9 mouse cellular contexts compared by ENCODE assay signal in genomic region chr12:81796541-81796940, GRCm38 (mm10). TPM values are rescaled to one million over a fixed set of nuclear protein-coding genes. Genes with fewer than 3 reads are reported as not detected.
A peak's percentile ranks its signal among the peaks of the same experiment; 100 is the strongest.
DNase-seq lines count a peak whose midpoint lies in the region; ATAC-seq and TF ChIP-seq lines count a peak whose summit lies in the region.
"Had no signal": no experiment of that assay in that cellular context is flagged by ENCODE, and none has a peak within 500 bp of the region (broad histone marks: within the 10 kb centered on the region; RNA-seq: fewer than 3 reads in every experiment).

No protein-coding gene starts in this region.

- no peak for TF ChIP-seq POLR2A in bone marrow macrophage, adult 2 months (IDR thresholded peaks at IDR 0.05; ENCODE audit: borderline replicate concordance, low read depth, low read length)
- TF ChIP-seq POLR2A in testis, adult 2 months (IDR thresholded peaks at IDR 0.05; ENCODE audit: control insufficient read depth, low read depth, low read length): no peak

- no peak overlapping the region for H3K9ac ChIP-seq in heart, embryonic 12.5 days
- no peak overlapping the region for H3K9ac ChIP-seq in forebrain, embryonic 11.5 days (ENCODE audit: low read length)
- no peak overlapping the region for H3K9ac ChIP-seq in intestine, embryonic 14.5 days (ENCODE audit: low read length)

- H3K36me3 ChIP-seq in heart, embryonic 12.5 days: no peaks in the 10 kb centered on the region
- no peaks in the 10 kb centered on the region for H3K36me3 ChIP-seq in forebrain, embryonic 11.5 days (ENCODE audit: control insufficient read depth, insufficient read depth, low read length)
- H3K36me3 ChIP-seq in intestine, embryonic 14.5 days (ENCODE audit: control insufficient read depth, insufficient read depth, low read length): no peaks in the 10 kb centered on the region
- H3K36me3 ChIP-seq in testis, adult 2 months (ENCODE audit: control insufficient read depth, insufficient read depth, low read length): no peaks in the 10 kb centered on the region

- no peak for ATAC-seq in heart, embryonic 12.5 days (ENCODE audit: insufficient number of reproducible peaks, low FRiP score)
- no peak for ATAC-seq in forebrain, embryonic 11.5 days (replicated peaks; ENCODE audit: low FRiP score)
- 0 out of 2 replicates have a peak, but pooled peaks have one; percentile 43 for ATAC-seq in intestine, embryonic 14.5 days (replicated peaks; ENCODE audit: low FRiP score, low TSS enrichment, low read depth)

- H3K27ac ChIP-seq in heart, embryonic 12.5 days (ENCODE audit: poor library complexity, severe bottlenecking): no peak overlapping the region
- H3K27ac ChIP-seq in bone marrow macrophage, adult 2 months (ENCODE audit: insufficient read depth, low read depth, low read length): no peak overlapping the region
- H3K27ac ChIP-seq in forebrain, embryonic 11.5 days (ENCODE audit: low read depth, low read length): no peak overlapping the region
- H3K27ac ChIP-seq in intestine, embryonic 14.5 days (ENCODE audit: low read depth): no peak overlapping the region
- no peak overlapping the region for H3K27ac ChIP-seq in testis, adult 2 months (ENCODE audit: control insufficient read depth, insufficient read depth, low read depth, low read length)
- H3K27ac ChIP-seq: macrophage had no signal

- H3K9me3 ChIP-seq in heart, embryonic 12.5 days (replicated peaks): no peaks in the 10 kb centered on the region
- no peaks in the 10 kb centered on the region for H3K9me3 ChIP-seq in forebrain, embryonic 11.5 days (ENCODE audit: control insufficient read depth, low read length)
- H3K9me3 ChIP-seq in intestine, embryonic 14.5 days (ENCODE audit: control insufficient read depth, low read length): no peaks in the 10 kb centered on the region

- WGBS in heart, embryonic 12.5 days: 7% methylated on average over 7 of the region's 7 CpGs
- 11% methylated on average over 7 of the region's 7 CpGs for WGBS in forebrain, embryonic 11.5 days
- 8% methylated on average over 7 of the region's 7 CpGs for WGBS in intestine, embryonic 14.5 days

- DNase-seq in heart, adult 8-10 months (ENCODE audit: low spot score): peak; percentile 84
- DNase-seq in forebrain, embryonic 11.5 days (ENCODE audit: low spot score): peak; percentile 91
- DNase-seq in intestine, embryonic 14.5 days (ENCODE audit: low spot score): peak; percentile 98
- peak; percentile 84 for DNase-seq in left cerebral cortex, postnatal 4 days
- peak; percentile 89 for DNase-seq in naive thymus-derived CD4-positive, alpha-beta T cell, adult 2 months (ENCODE audit: low read depth)

- H3K4me3 ChIP-seq in heart, embryonic 12.5 days: no peak overlapping the region
- no peak overlapping the region for H3K4me3 ChIP-seq in bone marrow macrophage, adult 2 months (ENCODE audit: insufficient read depth, low read length)
- no peak overlapping the region for H3K4me3 ChIP-seq in forebrain, embryonic 11.5 days (ENCODE audit: low read depth, low read length)
- no peak overlapping the region for H3K4me3 ChIP-seq in intestine, embryonic 14.5 days (ENCODE audit: low read depth, low read length)
- no peak overlapping the region for H3K4me3 ChIP-seq in testis, adult 2 months (ENCODE audit: control insufficient read depth, low read depth, low read length)

- TF ChIP-seq CTCF in bone marrow macrophage, adult 2 months (IDR thresholded peaks at IDR 0.05; ENCODE audit: low read depth, low read length): peak; percentile 68
- peak; percentile 86; the same call in 1 of the 2 replicates for TF ChIP-seq CTCF in testis, adult 2 months (IDR thresholded peaks at IDR 0.05; ENCODE audit: control insufficient read depth, insufficient read depth, insufficient replicate concordance, low read depth, low read length)

- H3K4me1 ChIP-seq in heart, embryonic 12.5 days (replicated peaks): no peaks in the 10 kb centered on the region
- peaks cover 17% of the 10 kb centered on the region for H3K4me1 ChIP-seq in bone marrow macrophage, adult 2 months (ENCODE audit: control insufficient read depth, insufficient read depth, low read length)
- H3K4me1 ChIP-seq in forebrain, embryonic 11.5 days (replicated peaks; ENCODE audit: control insufficient read depth, insufficient read depth, low read length): no peaks in the 10 kb centered on the region
- H3K4me1 ChIP-seq in intestine, embryonic 14.5 days (replicated peaks; ENCODE audit: control insufficient read depth, insufficient read depth, low read length): no peaks in the 10 kb centered on the region
- no peaks in the 10 kb centered on the region for H3K4me1 ChIP-seq in testis, adult 2 months (ENCODE audit: control insufficient read depth, insufficient read depth, low read length)

- H3K4me2 ChIP-seq in heart, embryonic 12.5 days: no peak overlapping the region
- no peak overlapping the region for H3K4me2 ChIP-seq in forebrain, embryonic 11.5 days (ENCODE audit: low read depth, low read length, severe bottlenecking)
- H3K4me2 ChIP-seq in intestine, embryonic 14.5 days (ENCODE audit: low read length): no peak overlapping the region

- intact Hi-C loops in left cerebral cortex, postnatal 4 days (cut with DNase I): loop anchor here (5.0 kb wide), 1 partner anchor 66 kb away; the partner anchor contains the start of gene Pcnx

- no peaks in the 10 kb centered on the region for H3K27me3 ChIP-seq in heart, embryonic 12.5 days (replicated peaks)
- H3K27me3 ChIP-seq in forebrain, embryonic 11.5 days (ENCODE audit: control insufficient read depth, insufficient read depth, low read length): no peaks in the 10 kb centered on the region
- no peaks in the 10 kb centered on the region for H3K27me3 ChIP-seq in intestine, embryonic 14.5 days (replicated peaks; ENCODE audit: control insufficient read depth, insufficient read depth, low read length)
- H3K27me3 ChIP-seq in testis, adult 2 months (ENCODE audit: control insufficient read depth, insufficient read depth, low read length): no peaks in the 10 kb centered on the region

RNA-seq across cellular contexts. Expression of gene Map3k9, which starts 15.6 kb away (rescaled TPM):
- total RNA-seq in heart, adult 8-10 months (2022): under 1 TPM; 0.09 to 0.26 (median 0.18) TPM
- polyA plus RNA-seq in heart, embryonic 12.5 days (2016; fragmentation: Nextera tagmentation; extraction: Ambion mirVana): 0.53 and 0.61 TPM in 2 replicates
- polyA plus RNA-seq in bone marrow macrophage, adult 2 months (2012; ENCODE audit: insufficient read depth, insufficient read length, missing spikeins): 7.5 and 9.2 TPM in 2 replicates
- polyA plus RNA-seq in forebrain, embryonic 11.5 days (2014; fragmentation: Nextera tagmentation; extraction: Ambion mirVana): 3.0 and 3.9 TPM in 2 replicates
- polyA plus RNA-seq in intestine, embryonic 14.5 days (2014; fragmentation: Nextera tagmentation; extraction: Ambion mirVana): 1.5 and 2.4 TPM in 2 replicates
- total RNA-seq in left cerebral cortex, postnatal 4 days (2021): 10 to 100 TPM; 86.1 to 90.5 TPM
- polyA plus RNA-seq in testis, adult 2 months (2012; rRNA removed): 3.2 and 3.3 TPM in 2 replicates
